Mouse (Mus musculus): ENCODE data around the gene Lsg1.

Gene Lsg1

DNA sequence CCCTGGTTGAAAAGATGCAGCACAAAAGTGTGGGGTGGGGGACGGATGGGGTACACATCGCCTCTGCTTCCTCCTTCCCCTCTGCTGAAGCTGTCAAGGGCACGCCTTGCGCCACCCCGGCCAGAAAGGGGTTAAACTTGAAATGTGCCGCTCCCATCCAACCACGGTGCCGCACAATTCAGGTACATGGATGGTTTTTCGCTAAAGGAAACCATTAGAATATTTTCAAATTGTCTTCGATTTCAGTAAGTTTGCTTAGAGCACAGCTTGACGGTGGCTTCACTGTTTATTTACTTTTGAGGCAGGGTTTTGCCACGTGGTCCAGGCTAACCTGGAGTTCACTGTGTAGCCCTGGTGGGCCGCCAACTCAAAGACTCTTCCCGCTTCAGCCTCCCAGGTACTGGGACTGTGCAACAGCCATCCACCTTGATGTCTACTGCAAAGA lies 36.6 kb downstream of the Lsg1 start, which contains the start of gene Tmem44:
Tmem44 (minus strand) TSS at position 95 of the 445 bp plus-strand sequence.
- DNase-seq (ENCODE audit: low spot score in 2 of 2), result no peak

DNA sequence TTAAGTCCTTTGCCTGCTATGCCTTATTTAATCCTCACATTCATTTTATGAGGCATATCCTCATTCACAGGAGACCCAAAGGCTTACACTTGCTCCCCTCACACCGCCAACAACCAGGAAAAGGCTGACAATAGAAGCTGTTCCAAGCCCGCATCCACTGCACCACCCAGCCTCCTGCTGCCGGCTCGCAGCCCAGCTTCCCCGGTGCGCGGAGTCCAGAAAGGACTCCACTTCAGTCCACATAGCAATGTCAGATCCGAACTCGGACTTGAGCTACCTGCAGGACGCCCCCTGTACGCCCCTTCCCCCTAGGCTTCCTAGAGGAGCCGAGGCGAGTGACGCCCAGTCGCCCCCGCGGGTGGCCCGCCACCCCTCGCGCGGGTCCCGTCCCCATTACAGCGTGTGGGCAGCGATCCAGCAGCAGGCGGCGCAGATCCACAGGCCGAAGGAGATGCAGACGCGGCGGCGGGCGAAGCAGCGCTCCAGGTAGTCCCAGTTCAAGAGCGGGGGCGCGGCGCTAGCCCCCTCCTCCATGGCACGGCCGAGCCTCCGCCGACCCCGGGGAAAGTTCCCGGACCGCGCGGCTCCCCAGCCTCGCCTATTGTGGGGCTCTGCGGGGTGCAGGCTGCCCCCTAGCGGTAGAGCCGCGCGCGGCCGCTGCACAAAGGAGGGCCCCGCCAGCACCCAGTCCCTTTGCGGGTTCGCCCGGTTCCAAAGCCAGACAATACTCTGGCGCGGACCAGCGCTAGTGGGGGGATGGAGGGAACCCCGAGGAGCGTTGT lies 37.2 kb downstream of the Lsg1 start:
- peak; percentile 48 to 67 for DNase-seq (ENCODE audit: low spot score in 2 of 2)

DNA sequence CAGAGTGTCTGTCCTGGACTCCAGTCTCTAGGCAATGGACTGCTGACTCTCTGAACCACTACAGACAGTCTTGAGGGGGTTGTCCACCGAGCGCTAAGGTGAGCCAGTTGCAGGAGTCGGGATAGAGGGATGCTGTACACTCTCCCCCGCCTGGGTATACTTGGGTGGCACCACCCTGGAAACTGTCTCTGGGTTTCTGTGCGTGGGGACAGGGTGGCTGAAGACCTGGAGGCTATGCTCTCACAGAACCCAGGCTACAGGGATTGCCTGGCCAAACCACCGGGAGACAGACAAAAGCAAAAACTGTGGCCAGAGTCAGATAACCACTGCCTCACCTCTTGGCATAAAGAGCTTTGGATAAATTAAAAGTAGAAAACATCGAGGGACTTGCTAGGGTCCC lies 37.9 kb downstream of the Lsg1 start:
- DNase-seq (ENCODE audit: low spot score in 2 of 2), result no peak

DNA sequence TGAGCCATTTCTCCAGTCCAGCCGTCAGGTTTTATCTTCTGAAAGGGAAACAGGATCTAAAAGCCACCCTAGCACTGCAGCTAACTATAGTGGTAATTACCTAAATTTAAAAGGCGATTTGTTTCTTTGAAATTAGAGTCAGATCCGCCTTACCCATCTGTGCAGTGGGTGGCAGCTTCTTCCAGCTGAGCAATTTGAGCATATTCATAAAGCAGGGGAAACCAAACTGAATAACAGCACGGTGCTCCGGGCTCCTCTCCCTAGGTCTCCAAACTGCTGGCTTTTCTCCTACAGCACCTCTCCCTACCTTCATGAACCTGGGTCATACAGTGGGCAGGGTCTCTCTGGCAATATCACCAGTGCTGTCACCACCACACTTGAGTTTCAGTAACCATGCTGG lies 39.1 kb downstream of the Lsg1 start:
- DNase-seq (ENCODE audit: low spot score in 2 of 2), result no peak

DNA sequence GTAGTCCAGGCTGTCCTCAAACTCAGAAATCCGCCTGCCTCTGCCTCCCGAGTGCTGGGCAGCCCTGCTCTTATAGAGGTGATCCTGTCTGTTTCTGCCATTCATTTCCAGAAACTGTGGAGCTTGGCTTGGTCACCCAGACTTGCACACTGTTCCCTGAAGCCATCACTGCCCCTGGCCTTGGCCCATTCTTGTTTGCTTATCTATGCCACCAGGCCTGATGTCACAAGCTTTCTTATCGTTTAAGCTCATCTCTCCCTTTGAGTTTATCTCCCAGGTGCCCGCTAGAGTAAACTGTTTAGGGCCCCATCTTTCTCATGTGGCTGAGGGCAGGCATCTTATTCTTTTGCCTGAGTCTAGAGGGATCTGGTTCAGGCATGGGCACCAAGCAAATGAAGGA lies 42.7 kb downstream of the Lsg1 start:
- DNase-seq (ENCODE audit: low spot score in 2 of 2), result no peak

DNA sequence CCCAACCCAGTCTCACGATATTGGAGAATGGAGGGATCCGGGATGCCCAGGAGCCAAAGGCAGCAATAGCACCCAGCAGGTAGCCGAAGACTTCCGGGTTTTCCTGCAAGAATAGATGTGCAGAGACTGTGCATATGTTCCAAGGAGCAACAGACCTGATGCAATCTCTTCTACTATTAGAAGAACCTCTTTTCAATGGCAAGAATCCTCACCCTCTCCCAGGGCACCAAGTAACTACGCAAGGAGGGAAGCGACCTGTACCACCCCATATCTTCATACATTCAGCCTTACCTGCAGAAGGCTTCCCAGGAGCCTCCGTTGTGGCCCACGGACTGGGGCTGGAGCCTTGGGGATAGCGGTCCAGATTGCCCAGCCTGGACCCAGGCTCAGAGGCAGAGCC lies 44.0 kb downstream of the Lsg1 start:
- no peak for DNase-seq (ENCODE audit: low spot score in 2 of 2)

DNA sequence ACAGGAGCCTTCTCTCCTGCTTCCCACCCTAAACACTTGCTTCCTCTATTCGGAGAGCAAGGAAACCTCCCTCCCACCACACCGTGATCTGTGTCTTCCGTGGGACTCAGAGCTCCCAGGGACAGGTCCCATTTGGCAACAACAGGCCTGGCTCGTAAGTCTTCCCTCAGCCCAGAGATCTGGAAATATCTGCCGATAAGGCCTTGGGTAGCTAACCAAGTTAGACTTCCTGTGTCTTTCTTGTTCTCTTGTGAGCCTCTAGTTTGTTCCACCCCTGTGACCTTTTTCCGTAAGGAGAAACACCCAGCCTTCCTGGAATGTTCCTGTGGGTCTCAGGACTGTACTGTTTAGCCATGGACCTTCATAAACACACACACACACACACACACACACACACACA lies 44.6 kb downstream of the Lsg1 start:
- DNase-seq (ENCODE audit: low spot score in 2 of 2), result no peak

DNA sequence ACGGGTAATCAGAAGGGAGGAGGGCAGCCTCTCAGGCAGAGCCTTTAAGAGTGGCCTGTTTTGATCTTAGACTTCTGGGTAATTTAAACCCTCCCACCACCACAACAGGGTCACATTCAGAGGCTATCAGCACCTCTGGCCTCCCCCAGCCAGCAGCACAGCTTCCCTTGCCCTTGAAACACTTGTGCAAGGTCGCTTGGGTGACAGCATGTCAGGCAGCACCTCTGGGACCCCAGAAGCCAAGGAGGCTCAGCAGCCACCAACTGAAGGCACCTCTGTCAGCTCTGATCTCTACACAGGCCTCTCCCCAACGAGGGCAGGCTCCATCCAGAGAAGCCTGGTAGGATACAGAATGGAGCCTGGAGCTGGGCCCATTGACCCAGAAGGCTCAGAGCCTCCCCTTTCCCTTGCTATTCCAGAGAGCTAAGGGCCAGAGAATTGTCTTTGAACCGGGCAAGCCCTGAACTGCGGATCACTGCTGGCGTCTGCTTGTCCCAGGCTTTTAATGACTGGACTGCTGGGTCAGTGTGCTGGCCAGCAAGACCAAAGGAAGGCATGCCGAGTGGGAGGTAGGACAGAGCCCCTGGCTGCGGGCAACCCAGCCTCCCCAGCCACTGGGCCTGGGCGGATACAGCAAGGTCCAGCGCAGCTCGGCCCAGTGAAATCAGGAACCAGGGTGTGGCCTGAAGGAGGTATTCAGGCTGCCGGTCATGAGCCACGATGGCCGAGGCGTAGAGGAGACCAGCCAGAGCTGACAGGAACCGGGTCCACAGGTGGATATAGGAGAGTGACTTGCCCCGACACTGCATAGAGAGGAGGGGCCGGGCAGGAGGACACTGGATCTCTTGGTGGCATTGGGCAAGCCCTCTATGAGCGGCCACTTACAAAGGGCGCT lies 47.0 kb downstream of the Lsg1 start:
- DNase-seq (ENCODE audit: low spot score in 2 of 2), result no peak

DNA sequence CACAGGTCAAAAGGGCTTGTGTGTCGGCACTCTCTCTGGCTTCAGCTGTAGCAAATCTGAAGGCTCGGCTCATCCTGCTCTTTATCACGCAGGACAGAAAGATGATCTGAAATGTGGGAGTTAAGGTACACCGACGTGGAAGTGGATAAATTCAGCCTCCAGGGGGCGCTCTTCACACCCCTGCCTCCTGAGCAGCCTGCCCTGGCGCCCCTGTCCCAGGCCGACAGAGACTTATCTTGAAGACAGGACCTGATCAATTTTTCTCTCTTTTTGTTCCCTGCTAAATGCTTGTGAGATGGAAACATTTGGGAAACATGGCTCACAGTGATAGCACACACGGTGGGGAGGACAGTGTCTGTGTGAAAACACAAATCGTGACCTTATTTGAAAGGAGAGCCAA lies 48.0 kb downstream of the Lsg1 start:
- peak in 1 of 2 experiments; percentile 40 for DNase-seq (ENCODE audit: low spot score in 2 of 2)

DNA sequence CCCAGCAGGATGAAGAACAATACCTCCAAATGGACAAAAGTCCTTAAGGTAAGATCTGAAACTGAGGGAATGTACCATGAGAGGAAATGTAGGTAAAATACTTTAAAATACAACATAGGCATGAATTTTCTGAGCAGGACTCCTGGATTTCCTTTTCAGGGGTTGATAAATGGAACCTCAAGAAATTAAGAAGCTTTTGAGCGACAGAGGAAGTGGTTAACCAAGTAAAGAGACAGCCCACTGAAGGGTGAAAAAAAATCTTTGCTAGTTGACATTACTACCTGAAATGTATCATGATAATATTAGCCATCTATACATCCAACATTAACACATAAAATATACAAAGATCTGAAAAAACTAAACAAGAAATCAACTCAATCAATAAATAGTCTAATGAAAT lies 52.3 kb downstream of the Lsg1 start:
- no peak for DNase-seq (ENCODE audit: low spot score in 2 of 2)

DNA sequence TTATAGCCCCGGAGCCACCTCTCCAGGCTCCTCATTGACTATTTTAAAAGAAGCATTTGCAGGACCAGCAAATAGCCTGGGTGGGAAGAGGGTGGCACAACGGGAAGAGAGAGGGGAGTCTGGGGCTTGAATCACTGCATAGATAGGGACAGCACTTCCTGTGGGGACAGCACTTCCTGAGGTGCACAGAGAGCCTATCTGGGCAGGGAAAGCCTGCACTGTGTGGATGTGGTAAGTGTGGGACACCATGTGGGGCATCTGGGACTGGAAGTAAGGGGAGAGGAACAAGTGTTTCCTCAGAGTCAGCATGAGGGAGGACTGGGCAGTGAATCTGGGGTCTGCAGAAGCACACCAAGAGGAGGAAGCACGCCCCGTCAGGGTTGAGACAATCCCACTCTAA lies 53.8 kb downstream of the Lsg1 start:
- no peak for DNase-seq (ENCODE audit: low spot score in 2 of 2)

DNA sequence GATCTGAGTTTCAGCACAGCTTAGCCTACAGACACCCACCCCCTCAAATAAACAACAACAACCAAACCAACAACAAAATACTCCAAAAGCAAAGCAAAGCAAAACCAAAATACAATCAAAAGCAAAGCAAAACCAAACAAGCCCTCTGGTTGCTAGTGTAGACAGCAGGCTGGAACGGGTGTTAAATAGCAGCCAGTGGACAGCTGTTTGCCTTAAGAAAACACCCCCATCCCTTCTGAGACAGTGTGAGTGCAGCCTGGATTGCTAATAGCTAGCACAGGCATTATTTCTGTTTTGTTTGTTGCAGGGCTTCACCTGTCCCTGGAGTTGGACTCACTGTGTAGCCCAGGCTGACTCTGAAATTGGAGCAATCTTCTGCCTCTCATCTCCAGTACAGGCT lies 54.5 kb downstream of the Lsg1 start:
- DNase-seq (ENCODE audit: low spot score in 2 of 2), result no peak

DNA sequence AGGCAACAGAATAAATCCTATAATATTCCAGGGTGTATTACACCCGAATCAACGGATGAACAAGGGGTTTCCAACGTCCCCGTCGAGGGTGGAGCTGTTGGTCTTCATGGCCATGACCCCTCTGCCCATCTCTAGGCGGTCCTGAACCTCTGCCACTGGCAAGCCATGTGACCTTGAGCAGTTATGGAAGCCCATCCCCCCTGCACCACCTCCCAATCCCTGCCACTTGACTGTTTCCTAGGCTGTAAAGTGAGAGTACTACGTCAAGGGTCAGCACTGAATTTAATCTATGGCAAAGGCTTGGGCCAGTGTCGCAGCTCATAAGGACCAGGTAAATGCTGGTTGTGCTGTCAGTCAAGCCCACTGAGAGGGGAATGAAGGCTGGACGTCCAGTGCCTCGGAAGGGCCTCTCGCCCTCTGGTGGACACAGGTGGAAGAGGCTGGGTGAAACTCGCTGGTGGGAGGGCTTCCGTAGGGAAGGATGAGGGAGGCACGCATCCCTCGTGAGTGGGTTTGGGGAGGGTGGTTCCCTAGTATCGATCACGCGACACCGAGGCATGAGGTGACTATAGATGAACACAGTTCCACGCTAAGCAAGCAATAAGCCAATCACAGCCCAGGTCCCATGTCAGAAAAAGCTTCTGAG lies 55.5 kb downstream of the Lsg1 start:
- peak in 1 of 2 experiments; percentile 36 for DNase-seq (ENCODE audit: low spot score in 2 of 2)

DNA sequence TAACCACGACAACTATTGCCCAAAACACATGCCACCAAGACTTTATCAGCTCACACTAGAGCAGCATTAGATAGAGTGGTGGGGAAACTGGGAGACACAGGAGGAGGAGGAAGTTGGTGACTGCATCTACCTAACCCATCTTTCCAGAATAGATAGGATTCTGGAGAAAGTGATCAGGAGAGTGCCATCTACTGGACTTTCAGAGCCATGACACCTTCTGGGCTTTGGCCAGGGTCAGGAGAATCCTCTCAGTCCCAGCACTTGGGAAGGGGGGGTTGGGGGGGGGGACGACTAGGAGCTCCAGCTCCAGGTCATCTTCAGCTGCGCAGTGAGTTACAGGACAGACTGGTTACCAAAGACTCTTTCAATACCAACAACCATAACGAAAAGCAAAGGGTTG lies 56.6 kb downstream of the Lsg1 start:
- no peak for DNase-seq (ENCODE audit: low spot score in 2 of 2)

DNA sequence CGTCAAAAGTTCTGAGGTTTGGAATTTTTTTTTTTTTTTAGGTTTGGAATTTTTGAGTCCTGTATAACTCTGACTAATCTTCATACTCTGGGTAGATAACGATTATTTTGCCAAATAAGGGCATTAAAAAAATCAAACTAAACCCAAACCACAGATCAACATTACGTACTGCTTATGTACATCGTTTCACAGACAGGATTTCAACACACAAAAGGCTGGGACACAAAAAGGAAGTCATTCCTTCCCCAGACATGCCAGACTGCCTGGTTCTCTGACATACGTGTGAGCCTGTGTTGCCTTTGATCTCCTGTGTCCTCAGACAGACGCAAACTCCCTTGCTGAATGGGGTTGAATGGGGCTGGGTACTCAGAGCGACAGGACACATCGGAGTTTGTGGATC lies 59.0 kb downstream of the Lsg1 start:
- DNase-seq (ENCODE audit: low spot score in 2 of 2), result no peak

DNA sequence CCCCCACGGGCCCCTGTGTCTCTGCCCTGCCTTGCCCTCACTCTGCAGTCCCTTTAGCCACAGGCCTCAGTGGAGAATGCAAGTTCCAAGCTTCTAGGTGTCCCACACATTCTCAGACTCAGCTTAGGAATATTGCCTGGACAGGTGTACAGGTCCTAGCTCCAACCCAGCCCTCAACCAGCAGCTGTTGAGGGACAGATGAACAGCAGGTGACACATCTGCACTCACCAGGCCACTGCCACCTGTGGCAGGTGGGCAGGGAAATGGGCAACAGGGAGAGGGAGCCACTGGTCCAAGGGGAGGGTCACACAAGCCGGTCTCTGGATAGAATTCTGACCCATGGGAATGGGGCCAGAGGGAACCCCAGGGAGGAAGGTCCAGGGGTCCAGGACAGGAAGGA lies 59.5 kb downstream of the Lsg1 start:
- no peak for DNase-seq (ENCODE audit: low spot score in 2 of 2)

DNA sequence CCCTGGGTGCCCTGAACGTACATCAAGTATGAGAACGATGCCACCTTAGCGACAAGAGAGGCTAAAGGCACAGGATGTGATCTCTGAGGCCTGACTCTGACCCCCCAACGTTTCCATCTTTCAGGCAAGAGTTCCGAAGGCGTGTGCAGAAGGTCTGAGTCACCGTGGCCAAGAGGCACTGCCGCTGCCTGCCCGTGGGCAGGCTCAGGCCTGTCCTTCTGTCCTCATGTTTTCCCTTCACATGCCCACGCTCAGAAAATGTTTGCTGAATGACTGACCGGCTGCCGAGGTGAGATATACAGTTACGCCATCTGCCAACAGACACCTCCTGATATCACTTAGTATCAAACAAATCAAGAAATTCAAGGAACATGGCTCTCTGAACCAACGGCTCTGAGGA lies 61.6 kb downstream of the Lsg1 start:
- DNase-seq (ENCODE audit: low spot score in 2 of 2), result no peak

DNA sequence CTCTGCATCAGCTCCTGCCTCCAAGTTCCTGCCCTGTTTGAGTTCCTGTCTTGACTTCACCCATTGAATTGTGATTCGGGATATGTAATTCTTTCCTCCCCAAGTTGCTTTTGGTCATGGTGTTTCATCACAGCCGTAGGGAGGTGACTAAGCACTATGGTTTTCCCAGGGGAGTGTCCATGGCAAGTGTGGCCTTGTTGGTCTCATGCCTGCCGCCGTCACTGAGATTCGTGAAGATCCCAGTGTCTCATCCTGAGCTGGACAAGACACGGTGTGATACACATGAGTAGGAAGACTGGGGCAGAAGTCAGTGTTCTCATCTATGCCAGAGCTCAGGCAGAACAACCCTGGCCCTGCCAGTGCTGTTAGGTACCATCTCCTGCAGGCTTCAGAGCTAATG lies 62.9 kb downstream of the Lsg1 start:
- no peak for DNase-seq (ENCODE audit: low spot score in 2 of 2)

DNA sequence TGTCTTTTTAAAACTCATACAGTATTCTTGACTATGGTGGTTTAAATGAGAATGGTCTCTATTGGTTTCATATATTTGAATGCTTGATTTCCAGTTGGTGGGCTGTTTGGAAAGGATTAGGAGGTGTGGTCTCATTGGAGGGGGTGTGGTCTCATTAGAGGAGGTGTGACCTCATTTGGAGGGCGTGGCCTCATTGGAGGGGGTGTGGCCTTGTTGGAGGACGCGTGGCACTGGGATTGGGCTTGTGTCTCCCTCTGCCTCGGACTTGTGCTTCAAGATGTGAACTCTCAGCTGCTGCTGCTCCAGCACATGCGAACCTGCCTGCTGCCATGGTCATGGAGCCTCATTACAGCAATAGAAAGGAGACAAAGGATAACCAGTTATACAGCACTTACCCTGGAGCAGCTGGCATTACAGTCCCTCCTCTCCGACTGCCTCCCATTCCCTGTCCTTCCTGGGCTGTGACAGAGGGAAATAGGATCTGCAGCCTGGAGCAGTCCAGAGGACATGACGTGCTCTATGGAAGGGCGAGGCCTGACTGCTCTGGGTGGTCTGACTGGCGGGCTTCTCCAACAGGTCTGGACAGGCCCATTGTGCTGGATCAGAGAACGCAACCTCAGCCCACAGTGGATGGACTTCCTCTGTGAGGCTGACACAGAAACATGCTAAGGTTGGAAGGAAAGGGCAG lies 65.0 kb downstream of the Lsg1 start:
- DNase-seq (ENCODE audit: low spot score in 2 of 2), result no peak

DNA sequence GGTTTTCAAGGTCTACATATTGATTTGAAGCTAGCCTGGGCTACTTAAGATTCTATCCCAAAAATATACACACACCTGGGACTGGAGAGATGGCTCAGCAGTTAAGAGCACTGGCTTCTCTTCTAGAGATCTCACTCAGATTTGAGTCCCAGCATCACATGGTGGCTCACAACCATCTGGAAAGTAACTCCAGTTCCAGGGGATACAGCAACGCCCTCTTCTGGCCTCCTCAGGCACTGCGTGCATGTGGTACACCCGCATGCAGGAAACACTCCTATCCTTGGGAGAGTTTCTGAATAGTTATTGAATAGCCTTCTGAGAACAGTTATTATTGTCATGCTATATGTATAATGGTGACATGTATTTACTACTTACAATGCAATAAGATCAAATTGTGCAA lies 66.2 kb downstream of the Lsg1 start:
- DNase-seq (ENCODE audit: low spot score in 2 of 2), result no peak

DNA sequence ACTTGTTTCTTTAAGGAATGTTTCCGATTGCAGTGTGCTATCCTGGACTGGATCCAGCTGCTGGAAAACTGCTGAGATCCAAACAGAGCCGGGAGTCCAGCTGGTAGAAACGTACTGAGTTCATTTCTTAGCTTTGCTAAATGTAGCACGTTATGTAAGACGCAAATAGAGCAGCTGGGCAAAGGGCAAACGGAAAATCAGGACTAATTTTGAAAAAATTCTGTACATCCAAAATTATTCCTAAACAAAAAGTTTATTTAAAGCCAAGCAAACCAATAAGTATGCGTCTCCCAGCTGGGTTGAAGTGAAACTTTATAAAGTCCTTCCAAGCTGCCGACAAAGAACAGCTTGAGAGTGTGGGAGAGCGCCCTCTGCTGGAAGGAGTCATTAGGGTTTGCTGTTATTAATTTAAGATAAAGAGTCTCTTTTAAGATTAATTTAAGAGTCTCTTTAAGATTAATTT lies 67.0 kb downstream of the Lsg1 start:
- DNase-seq (ENCODE audit: low spot score in 2 of 2), result peak; percentile 60 to 72

DNA sequence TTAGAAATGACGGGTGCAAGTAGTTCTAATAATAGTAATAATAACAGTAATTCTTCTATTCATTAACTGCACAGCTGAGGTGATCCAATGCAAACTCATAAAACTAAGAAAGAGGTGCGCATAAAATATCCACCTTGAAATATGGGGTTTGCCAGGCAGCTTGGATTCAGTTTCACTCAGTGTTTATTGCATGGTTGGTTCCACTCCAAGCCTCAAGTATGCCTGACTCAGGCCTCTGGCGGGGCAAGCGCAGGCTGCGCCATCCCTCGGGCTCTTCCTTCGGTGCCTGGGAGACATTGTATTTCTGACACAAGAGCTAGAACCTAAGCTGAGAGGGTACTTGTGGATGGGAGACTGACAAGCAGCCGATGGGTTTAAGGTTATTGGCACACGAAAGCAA lies 68.8 kb downstream of the Lsg1 start:
- no peak for DNase-seq (ENCODE audit: low spot score in 2 of 2)

Data from spleen, postnatal 14 days (tissue).